Mouse (Mus musculus): ENCODE data around the gene Acot7.

GRCm38 (mm10) chr4:152264867-152265568, 87.1 kb downstream of the Acot7 start:
- TF ChIP-seq POLR2A (IDR thresholded peaks at IDR 0.05; ENCODE audit: borderline replicate concordance, extremely low read depth, insufficient read depth, insufficient read length, poor library complexity, severe bottlenecking) (no peak), CTCF (IDR thresholded peaks at IDR 0.05; ENCODE audit: borderline replicate concordance, extremely low read depth, insufficient read depth, insufficient read length) (peak; percentile 20; the same call in 1 of the 2 replicates)
